Mouse (Mus musculus) heart, postnatal 10 days (tissue): ENCODE data around the gene Rdh9. TPM values are rescaled to one million over a fixed set of nuclear protein-coding genes. Genes with fewer than 3 reads are reported as not detected.

Experiments used
- DNase-seq, 2 experiments: peaks; one replicate each; pipeline ENCODE4 v3.0.0; 2021
- intact Hi-C: fragments of 180-260 bp; cut with DNase I; formaldehyde crosslinking; loops from one replicate; pipeline ENCODE4 v1.15.1; 2025
- total RNA-seq, 2 experiments: library from RNA; stranded (reverse); gene quantifications; 2 replicates each; pipeline ENCODE4 v1.2.3; 2021

Rdh9 gene
- total RNA-seq, 2 experiments from 2014 or later: 0.74 TPM; not detected in 1

DNA sequence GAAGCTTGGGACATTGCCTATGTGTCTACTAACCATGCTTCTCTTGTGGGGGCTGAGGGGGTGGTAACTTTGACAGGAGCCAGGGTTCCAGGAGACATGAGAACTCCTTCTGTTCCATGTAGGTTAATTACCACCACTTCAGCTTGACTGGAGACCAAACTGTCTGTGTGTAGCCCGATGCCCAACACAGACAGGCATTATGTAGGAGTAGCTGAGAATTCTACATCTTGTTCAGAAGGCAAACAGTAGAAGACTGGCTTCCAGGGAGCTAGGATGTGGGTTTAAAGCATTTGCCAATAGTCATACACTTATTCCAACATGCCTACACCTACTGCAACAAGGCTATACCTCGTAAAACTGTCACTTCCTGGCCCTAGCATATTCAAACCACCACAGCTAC is 62.4 kb downstream of the Rdh9 start:
- no peak for DNase-seq
- intact Hi-C loops: no loop called here

DNA sequence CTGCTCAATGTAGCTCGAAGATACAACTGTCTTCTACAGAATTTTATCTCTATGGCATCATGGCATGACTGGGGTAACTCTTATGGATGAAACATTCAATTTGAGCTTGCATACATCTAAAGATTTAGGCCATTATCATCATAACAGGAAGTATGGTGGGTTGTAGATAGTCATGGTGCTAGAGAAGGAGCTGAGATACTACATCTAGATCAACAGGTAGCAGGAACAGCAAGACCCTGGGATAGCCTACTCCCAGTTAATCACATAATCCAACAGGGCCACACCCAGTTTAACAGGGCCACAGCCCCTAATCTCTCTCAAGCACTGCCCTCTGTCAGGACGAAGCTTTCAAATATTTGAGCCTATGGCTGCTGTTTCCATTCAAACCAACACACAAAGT is 64.6 kb downstream of the Rdh9 start:
- no peak for DNase-seq
- intact Hi-C loops: no loop called here

Other genes with a start within 250 kb of the Rdh9 start
- 1 to 10 TPM; 1.3 to 1.8 TPM for gene Nxph4, start 241.8 kb upstream of the Rdh9 start, total RNA-seq
- 10 to 100 TPM; 95.8 to 96.3 TPM for gene Lrp1, start 155.2 kb upstream of the Rdh9 start, total RNA-seq
- 10 to 100 TPM; 45.9 to 46.8 TPM for gene Stat6, start 133.4 kb upstream of the Rdh9 start, total RNA-seq
- 1 to 10 TPM; 5.0 to 7.0 TPM for gene Nemp1, start 109.5 kb upstream of the Rdh9 start, total RNA-seq
- 10 to 100 TPM in 1 of 2 experiments, 1 to 10 TPM in 1; 8.5 to 11.7 TPM for gene Nab2, start 107.8 kb upstream of the Rdh9 start, total RNA-seq
- gene Myo1a, start 71.2 kb upstream of the Rdh9 start, total RNA-seq: not detected
- not detected for gene Tac2, start 51.9 kb upstream of the Rdh9 start, total RNA-seq
- 1 to 10 TPM; 8.1 to 9.6 TPM for gene Zbtb39, start 36.8 kb upstream of the Rdh9 start, total RNA-seq
- 1 to 10 TPM; 4.6 to 4.7 TPM for gene Gpr182, start 24.7 kb upstream of the Rdh9 start, total RNA-seq
- gene Rdh1, start 16.7 kb upstream of the Rdh9 start, total RNA-seq: under 1 TPM; 0.10 to 0.12 TPM
- gene Rdh16f1, start 16.6 kb upstream of the Rdh9 start, total RNA-seq: under 1 TPM in 1 of 2 experiments, not detected in 1; 0.17 TPM
- gene Rdh16, start 24.8 kb downstream of the Rdh9 start, total RNA-seq: not detected
- not detected for gene Rdh19, start 73.5 kb downstream of the Rdh9 start, total RNA-seq
- not detected for gene Rdh16f2, start 90.1 kb downstream of the Rdh9 start, total RNA-seq
- not detected for gene Rdh7, start 112.4 kb downstream of the Rdh9 start, total RNA-seq
- gene Sdr9c7, start 122.1 kb downstream of the Rdh9 start, total RNA-seq: not detected
- gene Hsd17b6, start 231.2 kb downstream of the Rdh9 start, total RNA-seq: not detected
- gene Prim1, start 238.8 kb downstream of the Rdh9 start, total RNA-seq: 1 to 10 TPM; 8.2 to 9.6 TPM